In genomic region chr9:63109020-63109781, GRCm38 (mm10) we compare ENCODE assay signal across 7 mouse cellular contexts. TPM values are rescaled to one million over a fixed set of nuclear protein-coding genes. Genes with fewer than 3 reads are reported as not detected.
DNase-seq lines count a peak whose midpoint lies in the region; ATAC-seq lines count a peak whose summit lies in the region.

No protein-coding gene starts in this region.

- DNase-seq in adrenal gland, postnatal 4 days (ENCODE audit: low spot score in 2 of 2), result peak; percentile 79 to 85
- peak; percentile 86 for DNase-seq in embryonic facial prominence, embryonic 10.5 days (ENCODE audit: low spot score)
- DNase-seq in heart, adult 11 months, result peak; percentile 100
- peak; percentile 99 for DNase-seq in kidney, adult 18-20 months
- peak; percentile 85 to 89 for DNase-seq in left cerebral cortex, postnatal 36 days (ENCODE audit: low spot score in 2 of 2)
- DNase-seq in right cerebral cortex, postnatal 25 days, result peak; percentile 80

- H3K27me3 ChIP-seq in embryonic facial prominence, embryonic 10.5 days (replicated peaks; ENCODE audit: low read depth, poor library complexity, severe bottlenecking), result no peaks in the 10 kb centered on the region

- peak; percentile 37; the same call in 1 of the 2 replicates for ATAC-seq in megakaryocyte-erythroid progenitor cell, adult 5-6 weeks (replicated peaks; ENCODE audit: low FRiP score, low TSS enrichment, poor library complexity, severe bottlenecking)

- peaks cover 22% of the 10 kb centered on the region for H3K4me1 ChIP-seq in embryonic facial prominence, embryonic 10.5 days

- H3K36me3 ChIP-seq in embryonic facial prominence, embryonic 10.5 days (replicated peaks), result no peaks in the 10 kb centered on the region

- H3K9me3 ChIP-seq in embryonic facial prominence, embryonic 10.5 days, result no peaks in the 10 kb centered on the region

- 2% methylated on average over 34 of the region's 34 CpGs for WGBS in embryonic facial prominence, embryonic 10.5 days

- peak overlapping the region; percentile 95 for H3K27ac ChIP-seq in embryonic facial prominence, embryonic 10.5 days (replicated peaks)

- H3K4me3 ChIP-seq in embryonic facial prominence, embryonic 10.5 days, result peak overlapping the region; percentile 66

- intact Hi-C loops in left cerebral cortex, postnatal 36 days (cut with DNase I), result no loop called here

RNA-seq across cellular contexts. Expression of gene Skor1, which starts 39.6 kb away (rescaled TPM):
- total RNA-seq in adrenal gland, postnatal 4 days (2021), result under 1 TPM; 0.23 to 0.34 TPM
- 0.06 and 0.10 TPM in 2 replicates for polyA plus RNA-seq in embryonic facial prominence, embryonic 10.5 days (2016; fragmentation: Nextera tagmentation; extraction: Ambion mirVana)
- total RNA-seq in left cerebral cortex, postnatal 36 days (2021), result under 1 TPM; 0.18 to 0.22 TPM
- not detected in 2 replicates for total RNA-seq in megakaryocyte-erythroid progenitor cell, adult 5-6 weeks (2014; fragmentation: Nextera tagmentation)
- not detected in 2 replicates for total RNA-seq in megakaryocyte-erythroid progenitor cell, adult 5-6 weeks (2017)

Comparison
In these comparisons a context has a peak if more than half of its experiments do, and no peak if none do; other contexts are left out.
1. Peak in every context shown above with its lines: DNase-seq, ATAC-seq, H3K4me3 ChIP-seq and H3K27ac ChIP-seq.